Mouse (Mus musculus): ENCODE measurements around the gene Zdhhc16. TPM values are rescaled to one million over a fixed set of nuclear protein-coding genes. Genes with fewer than 3 reads are reported as not detected.

The Zdhhc16 gene
- polyA plus RNA-seq, 1 experiment from 2014 or later = 94.4 TPM

- Histone ChIP-seq H3K9ac (replicated peaks; ENCODE audit: low read length) (peak overlapping the region; percentile 91), H3K9me3 (ENCODE audit: low read length) (no peaks in the 10 kb centered on the region), H3K4me2 (replicated peaks; ENCODE audit: low read depth, low read length) (peak overlapping the region; percentile 85), H3K4me3 (ENCODE audit: low read length) (peak overlapping the region; percentile 91), H3K27me3 (ENCODE audit: insufficient read depth, low read length) (no peaks in the 10 kb centered on the region), H3K27ac (ENCODE audit: low read length) (peak overlapping the region; percentile 95), H3K4me1 (ENCODE audit: insufficient read depth, low read length) (peaks cover 19% of the 10 kb centered on the region), H3K36me3 (ENCODE audit: insufficient read depth, low read length) (no peaks in the 10 kb centered on the region)
- no peak for ATAC-seq (ENCODE audit: low FRiP score, low TSS enrichment)
- 5% methylated on average over 4 of the region's 4 CpGs for WGBS
These were observed 49.5 kb downstream of the Zdhhc16 start for GRCm38 (mm10) chr19:41982791-41983150.

GRCm38 (mm10) chr19:41985994-41986393, 52.7 kb downstream of the Zdhhc16 start:
- WGBS = 96% methylated on average over 5 of the region's 5 CpGs
- no peak overlapping the region for H3K27ac ChIP-seq (ENCODE audit: low read length)

GRCm38 (mm10) chr19:41987206-41987605, 53.9 kb downstream of the Zdhhc16 start:
- 51% methylated on average over 4 of the region's 4 CpGs for WGBS
- Histone ChIP-seq H3K4me2 (replicated peaks; ENCODE audit: low read depth, low read length) (no peak overlapping the region), H3K27me3 (ENCODE audit: insufficient read depth, low read length) (no peaks in the 10 kb centered on the region), H3K9ac (replicated peaks; ENCODE audit: low read length) (0 out of 2 replicates have a peak overlapping the region, but pooled peaks have one; percentile 16), H3K4me3 (ENCODE audit: low read length) (no peak overlapping the region), H3K9me3 (ENCODE audit: low read length) (no peaks in the 10 kb centered on the region), H3K4me1 (ENCODE audit: insufficient read depth, low read length) (peaks cover 44% of the 10 kb centered on the region), H3K36me3 (ENCODE audit: insufficient read depth, low read length) (no peaks in the 10 kb centered on the region), H3K27ac (ENCODE audit: low read length) (peak overlapping the region; percentile 75)
- peak; percentile 82 for ATAC-seq (ENCODE audit: low FRiP score, low TSS enrichment)

More at GRCm38 (mm10) chr19:41985994-41986393, 52.7 kb downstream of the Zdhhc16 start:
- no peaks in the 10 kb centered on the region for H3K36me3 ChIP-seq (ENCODE audit: insufficient read depth, low read length)
- H3K9ac ChIP-seq (replicated peaks; ENCODE audit: low read length) = no peak overlapping the region
- no peaks in the 10 kb centered on the region for H3K27me3 ChIP-seq (ENCODE audit: insufficient read depth, low read length)
- no peak overlapping the region for H3K4me3 ChIP-seq (ENCODE audit: low read length)
- no peak for ATAC-seq (ENCODE audit: low FRiP score, low TSS enrichment)
- no peaks in the 10 kb centered on the region for H3K9me3 ChIP-seq (ENCODE audit: low read length)
- peaks cover 31% of the 10 kb centered on the region for H3K4me1 ChIP-seq (ENCODE audit: insufficient read depth, low read length)
- H3K4me2 ChIP-seq (replicated peaks; ENCODE audit: low read depth, low read length) = no peak overlapping the region

- Histone ChIP-seq H3K9ac (replicated peaks; ENCODE audit: low read length) (no peak overlapping the region), H3K27ac (ENCODE audit: low read length) (no peak overlapping the region), H3K4me1 (ENCODE audit: insufficient read depth, low read length) (peaks cover 55% of the 10 kb centered on the region), H3K4me2 (replicated peaks; ENCODE audit: low read depth, low read length) (no peak overlapping the region), H3K4me3 (ENCODE audit: low read length) (no peak overlapping the region), H3K9me3 (ENCODE audit: low read length) (no peaks in the 10 kb centered on the region), H3K27me3 (ENCODE audit: insufficient read depth, low read length) (no peaks in the 10 kb centered on the region), H3K36me3 (ENCODE audit: insufficient read depth, low read length) (no peaks in the 10 kb centered on the region)
- WGBS = 72% methylated on average over 6 of the region's 6 CpGs
- no peak for ATAC-seq (ENCODE audit: low FRiP score, low TSS enrichment)
These were observed 56.5 kb downstream of the Zdhhc16 start for GRCm38 (mm10) chr19:41989810-41990209.

- WGBS = 21% methylated on average over 6 of the region's 6 CpGs
- peak; percentile 20; the same call in 1 of the 2 replicates for ATAC-seq (ENCODE audit: low FRiP score, low TSS enrichment)
- no peaks in the 10 kb centered on the region for H3K9me3 ChIP-seq (ENCODE audit: low read length)
- peak overlapping the region; percentile 24; the same call in 1 of the 2 replicates for H3K4me2 ChIP-seq (replicated peaks; ENCODE audit: low read depth, low read length)
- no peaks in the 10 kb centered on the region for H3K36me3 ChIP-seq (ENCODE audit: insufficient read depth, low read length)
- H3K4me3 ChIP-seq (ENCODE audit: low read length) = no peak overlapping the region
- H3K27ac ChIP-seq (ENCODE audit: low read length) = peak overlapping the region; percentile 94
- no peaks in the 10 kb centered on the region for H3K27me3 ChIP-seq (ENCODE audit: insufficient read depth, low read length)
- peak overlapping the region; percentile 28 for H3K9ac ChIP-seq (replicated peaks; ENCODE audit: low read length)
- H3K4me1 ChIP-seq (ENCODE audit: insufficient read depth, low read length) = peaks cover 77% of the 10 kb centered on the region
These were observed 58.7 kb downstream of the Zdhhc16 start for GRCm38 (mm10) chr19:41991926-41992477.

- Histone ChIP-seq H3K4me1 (ENCODE audit: insufficient read depth, low read length) (peaks cover 78% of the 10 kb centered on the region), H3K9me3 (ENCODE audit: low read length) (no peaks in the 10 kb centered on the region), H3K9ac (replicated peaks; ENCODE audit: low read length) (no peak overlapping the region), H3K36me3 (ENCODE audit: insufficient read depth, low read length) (no peaks in the 10 kb centered on the region), H3K27ac (ENCODE audit: low read length) (peak overlapping the region; percentile 94; the same call in 1 of the 2 replicates), H3K4me2 (replicated peaks; ENCODE audit: low read depth, low read length) (no peak overlapping the region), H3K4me3 (ENCODE audit: low read length) (no peak overlapping the region), H3K27me3 (ENCODE audit: insufficient read depth, low read length) (no peaks in the 10 kb centered on the region)
- no peak for ATAC-seq (ENCODE audit: low FRiP score, low TSS enrichment)
- WGBS = 78% methylated on average over 2 of the region's 2 CpGs
These were observed 59.7 kb downstream of the Zdhhc16 start for GRCm38 (mm10) chr19:41992971-41993370.

GRCm38 (mm10) chr19:41993484-41993883, 60.2 kb downstream of the Zdhhc16 start:
- ATAC-seq (ENCODE audit: low FRiP score, low TSS enrichment) = peak; percentile 65
- H3K27ac ChIP-seq (ENCODE audit: low read length) = peak overlapping the region; percentile 64
- H3K4me3 ChIP-seq (ENCODE audit: low read length) = no peak overlapping the region
- no peak overlapping the region for H3K4me2 ChIP-seq (replicated peaks; ENCODE audit: low read depth, low read length)
- no peak overlapping the region for H3K9ac ChIP-seq (replicated peaks; ENCODE audit: low read length)
- H3K27me3 ChIP-seq (ENCODE audit: insufficient read depth, low read length) = no peaks in the 10 kb centered on the region
- no peaks in the 10 kb centered on the region for H3K36me3 ChIP-seq (ENCODE audit: insufficient read depth, low read length)
- H3K9me3 ChIP-seq (ENCODE audit: low read length) = no peaks in the 10 kb centered on the region
- WGBS = 22% methylated on average over 6 of the region's 6 CpGs
- H3K4me1 ChIP-seq (ENCODE audit: insufficient read depth, low read length) = peaks cover 75% of the 10 kb centered on the region

Other genes with a start within 250 kb of the Zdhhc16 start
- gene Slit1, start 189.8 kb upstream of the Zdhhc16 start, polyA plus RNA-seq (2015; fragmentation: Nextera tagmentation; extraction: Ambion mirVana) = 6.2 and 6.4 TPM in 2 replicates
- 28.0 and 31.1 TPM in 2 replicates for gene Arhgap19, start 131.4 kb upstream of the Zdhhc16 start, polyA plus RNA-seq (2015; fragmentation: Nextera tagmentation; extraction: Ambion mirVana)
- gene Frat1, start 103.5 kb upstream of the Zdhhc16 start, polyA plus RNA-seq (2015; fragmentation: Nextera tagmentation; extraction: Ambion mirVana) = 6.2 and 6.5 TPM in 2 replicates
- gene Frat2, start 85.3 kb upstream of the Zdhhc16 start, polyA plus RNA-seq (2015; fragmentation: Nextera tagmentation; extraction: Ambion mirVana) = 3.7 and 4.7 TPM in 2 replicates
- 16.9 and 18.8 TPM in 2 replicates for gene Rrp12, start 37.3 kb upstream of the Zdhhc16 start, polyA plus RNA-seq (2015; fragmentation: Nextera tagmentation; extraction: Ambion mirVana)
- gene Pgam1, start 21.6 kb upstream of the Zdhhc16 start, polyA plus RNA-seq (2015; fragmentation: Nextera tagmentation; extraction: Ambion mirVana) = 823 and 859 TPM in 2 replicates
- gene Exosc1, start 57 bp upstream of the Zdhhc16 start, polyA plus RNA-seq (2015; fragmentation: Nextera tagmentation; extraction: Ambion mirVana) = 74.0 and 78.8 TPM in 2 replicates
- gene Mms19, start 47.7 kb downstream of the Zdhhc16 start, polyA plus RNA-seq (2015; fragmentation: Nextera tagmentation; extraction: Ambion mirVana) = 41.1 and 45.6 TPM in 2 replicates
- gene Ubtd1, start 48.3 kb downstream of the Zdhhc16 start, polyA plus RNA-seq (2015; fragmentation: Nextera tagmentation; extraction: Ambion mirVana) = 35.9 and 37.8 TPM in 2 replicates
- gene Ankrd2, start 102.5 kb downstream of the Zdhhc16 start, polyA plus RNA-seq (2015; fragmentation: Nextera tagmentation; extraction: Ambion mirVana) = not detected in 2 replicates
- 30.4 and 35.0 TPM in 2 replicates for gene Hoga1, start 112.1 kb downstream of the Zdhhc16 start, polyA plus RNA-seq (2015; fragmentation: Nextera tagmentation; extraction: Ambion mirVana)
- 0.60 and 0.71 TPM in 2 replicates for gene 4933411K16Rik, start 118.8 kb downstream of the Zdhhc16 start, polyA plus RNA-seq (2015; fragmentation: Nextera tagmentation; extraction: Ambion mirVana)
- 32.7 and 35.2 TPM in 2 replicates for gene Morn4, start 152.9 kb downstream of the Zdhhc16 start, polyA plus RNA-seq (2015; fragmentation: Nextera tagmentation; extraction: Ambion mirVana)
- gene Pi4k2a, start 157.0 kb downstream of the Zdhhc16 start, polyA plus RNA-seq (2015; fragmentation: Nextera tagmentation; extraction: Ambion mirVana) = 9.1 and 15.3 TPM in 2 replicates
- gene Avpi1, start 195.6 kb downstream of the Zdhhc16 start, polyA plus RNA-seq (2015; fragmentation: Nextera tagmentation; extraction: Ambion mirVana) = 24.9 and 30.7 TPM in 2 replicates
- 8.6 and 8.7 TPM in 2 replicates for gene Marveld1, start 213.9 kb downstream of the Zdhhc16 start, polyA plus RNA-seq (2015; fragmentation: Nextera tagmentation; extraction: Ambion mirVana)
- 33.2 and 35.1 TPM in 2 replicates for gene Zfyve27, start 230.5 kb downstream of the Zdhhc16 start, polyA plus RNA-seq (2015; fragmentation: Nextera tagmentation; extraction: Ambion mirVana)